Mouse (Mus musculus): ENCODE data around the gene Camta1. TPM values are rescaled to one million over a fixed set of nuclear protein-coding genes. Genes with fewer than 3 reads are reported as not detected.

Camta1 gene
- polyA plus RNA-seq, 1 experiment from 2014 or later, result 106 TPM

GRCm38 (mm10) chr4:150980153-150980552 is 881.5 kb downstream of the Camta1 start:
- Histone ChIP-seq H3K36me3 (ENCODE audit: control insufficient read depth, insufficient read depth, low read length) (no peaks in the 10 kb centered on the region), H3K27me3 (ENCODE audit: control insufficient read depth, insufficient read depth, low read length) (no peaks in the 10 kb centered on the region), H3K9me3 (ENCODE audit: control insufficient read depth, low read length) (no peaks in the 10 kb centered on the region), H3K4me1 (ENCODE audit: control insufficient read depth, insufficient read depth, low read length) (no peaks in the 10 kb centered on the region), H3K4me3 (ENCODE audit: low read depth, low read length) (no peak overlapping the region), H3K4me2 (ENCODE audit: low read depth, severe bottlenecking) (no peak overlapping the region), H3K9ac (ENCODE audit: low read length) (no peak overlapping the region), H3K27ac (replicated peaks; ENCODE audit: low read depth, low read length) (no peak overlapping the region)
- no peak for ATAC-seq (ENCODE audit: insufficient number of reproducible peaks, low FRiP score, low TSS enrichment, low read depth)
- 91% methylated on average over 5 of the region's 5 CpGs for WGBS
- DNase-seq (ENCODE audit: low spot score), result no peak

DNA sequence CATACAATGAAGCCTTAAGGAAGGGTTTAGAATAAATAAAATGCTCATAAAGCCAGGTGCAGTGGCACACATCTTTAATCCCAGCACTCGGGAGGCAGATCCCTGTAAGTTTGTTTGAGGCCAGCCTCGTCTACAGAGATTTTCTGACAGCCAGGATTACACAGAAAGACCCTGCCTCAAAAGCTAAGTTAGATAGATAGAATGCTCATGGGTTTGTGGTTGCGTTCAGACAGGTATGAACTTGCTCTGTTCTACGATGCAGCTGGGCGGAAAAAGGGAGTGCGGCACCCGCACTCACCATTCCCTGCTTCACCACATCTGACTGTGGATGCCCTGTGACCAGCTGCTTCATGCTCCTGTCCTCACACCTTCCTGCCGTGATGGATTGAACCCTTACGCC is 882.2 kb downstream of the Camta1 start:
- Histone ChIP-seq H3K9ac (ENCODE audit: low read length) (no peak overlapping the region), H3K9me3 (ENCODE audit: control insufficient read depth, low read length) (no peaks in the 10 kb centered on the region), H3K36me3 (ENCODE audit: control insufficient read depth, insufficient read depth, low read length) (no peaks in the 10 kb centered on the region), H3K4me1 (ENCODE audit: control insufficient read depth, insufficient read depth, low read length) (no peaks in the 10 kb centered on the region), H3K4me2 (ENCODE audit: low read depth, severe bottlenecking) (no peak overlapping the region), H3K27me3 (ENCODE audit: control insufficient read depth, insufficient read depth, low read length) (no peaks in the 10 kb centered on the region), H3K4me3 (ENCODE audit: low read depth, low read length) (no peak overlapping the region), H3K27ac (replicated peaks; ENCODE audit: low read depth, low read length) (no peak overlapping the region)
- 79% methylated on average over 9 of the region's 9 CpGs for WGBS
- DNase-seq (ENCODE audit: low spot score) (no peak), ATAC-seq (ENCODE audit: insufficient number of reproducible peaks, low FRiP score, low TSS enrichment, low read depth) (no peak)

- Histone ChIP-seq H3K9ac (ENCODE audit: low read length) (no peak overlapping the region), H3K9me3 (ENCODE audit: control insufficient read depth, low read length) (no peaks in the 10 kb centered on the region), H3K27me3 (ENCODE audit: control insufficient read depth, insufficient read depth, low read length) (no peaks in the 10 kb centered on the region), H3K27ac (replicated peaks; ENCODE audit: low read depth, low read length) (no peak overlapping the region), H3K4me1 (ENCODE audit: control insufficient read depth, insufficient read depth, low read length) (no peaks in the 10 kb centered on the region), H3K36me3 (ENCODE audit: control insufficient read depth, insufficient read depth, low read length) (no peaks in the 10 kb centered on the region), H3K4me3 (ENCODE audit: low read depth, low read length) (no peak overlapping the region), H3K4me2 (ENCODE audit: low read depth, severe bottlenecking) (no peak overlapping the region)
- DNase-seq (ENCODE audit: low spot score) (no peak), ATAC-seq (ENCODE audit: insufficient number of reproducible peaks, low FRiP score, low TSS enrichment, low read depth) (no peak)
- WGBS, result 90% methylated on average over 21 of the region's 21 CpGs
These were observed 883.3 kb downstream of the Camta1 start for GRCm38 (mm10) chr4:150978156-150978910.

GRCm38 (mm10) chr4:150975145-150975544 is 886.5 kb downstream of the Camta1 start:
- no peaks in the 10 kb centered on the region for H3K9me3 ChIP-seq (ENCODE audit: control insufficient read depth, low read length)
- H3K4me2 ChIP-seq (ENCODE audit: low read depth, severe bottlenecking), result no peak overlapping the region
- no peak overlapping the region for H3K27ac ChIP-seq (replicated peaks; ENCODE audit: low read depth, low read length)
- no peak overlapping the region for H3K4me3 ChIP-seq (ENCODE audit: low read depth, low read length)
- H3K36me3 ChIP-seq (ENCODE audit: control insufficient read depth, insufficient read depth, low read length), result no peaks in the 10 kb centered on the region
- no peaks in the 10 kb centered on the region for H3K27me3 ChIP-seq (ENCODE audit: control insufficient read depth, insufficient read depth, low read length)
- 38% methylated on average over 1 of the region's 1 CpGs for WGBS
- no peak for DNase-seq (ENCODE audit: low spot score)
- no peaks in the 10 kb centered on the region for H3K4me1 ChIP-seq (ENCODE audit: control insufficient read depth, insufficient read depth, low read length)
- no peak for ATAC-seq (ENCODE audit: insufficient number of reproducible peaks, low FRiP score, low TSS enrichment, low read depth)
- no peak overlapping the region for H3K9ac ChIP-seq (ENCODE audit: low read length)

GRCm38 (mm10) chr4:150973264-150973663 is 888.4 kb downstream of the Camta1 start:
- no peaks in the 10 kb centered on the region for H3K36me3 ChIP-seq (ENCODE audit: control insufficient read depth, insufficient read depth, low read length)
- H3K4me2 ChIP-seq (ENCODE audit: low read depth, severe bottlenecking), result no peak overlapping the region
- 84% methylated on average over 8 of the region's 8 CpGs for WGBS
- DNase-seq (ENCODE audit: low spot score) (no peak), ATAC-seq (ENCODE audit: insufficient number of reproducible peaks, low FRiP score, low TSS enrichment, low read depth) (no peak)
- H3K4me1 ChIP-seq (ENCODE audit: control insufficient read depth, insufficient read depth, low read length), result no peaks in the 10 kb centered on the region
- H3K27ac ChIP-seq (replicated peaks; ENCODE audit: low read depth, low read length), result no peak overlapping the region
- no peak overlapping the region for H3K9ac ChIP-seq (ENCODE audit: low read length)
- no peak overlapping the region for H3K4me3 ChIP-seq (ENCODE audit: low read depth, low read length)
- H3K27me3 ChIP-seq (ENCODE audit: control insufficient read depth, insufficient read depth, low read length), result no peaks in the 10 kb centered on the region
- H3K9me3 ChIP-seq (ENCODE audit: control insufficient read depth, low read length), result no peaks in the 10 kb centered on the region

- 86% methylated on average over 8 of the region's 8 CpGs for WGBS
- Histone ChIP-seq H3K27ac (replicated peaks; ENCODE audit: low read depth, low read length) (no peak overlapping the region), H3K4me1 (ENCODE audit: control insufficient read depth, insufficient read depth, low read length) (no peaks in the 10 kb centered on the region), H3K27me3 (ENCODE audit: control insufficient read depth, insufficient read depth, low read length) (no peaks in the 10 kb centered on the region), H3K4me2 (ENCODE audit: low read depth, severe bottlenecking) (no peak overlapping the region), H3K9ac (ENCODE audit: low read length) (no peak overlapping the region), H3K4me3 (ENCODE audit: low read depth, low read length) (no peak overlapping the region), H3K36me3 (ENCODE audit: control insufficient read depth, insufficient read depth, low read length) (no peaks in the 10 kb centered on the region), H3K9me3 (ENCODE audit: control insufficient read depth, low read length) (no peaks in the 10 kb centered on the region)
- DNase-seq (ENCODE audit: low spot score) (no peak), ATAC-seq (ENCODE audit: insufficient number of reproducible peaks, low FRiP score, low TSS enrichment, low read depth) (no peak)
These were observed 892.7 kb downstream of the Camta1 start for GRCm38 (mm10) chr4:150968956-150969355.

- Histone ChIP-seq H3K36me3 (ENCODE audit: control insufficient read depth, insufficient read depth, low read length) (no peaks in the 10 kb centered on the region), H3K27me3 (ENCODE audit: control insufficient read depth, insufficient read depth, low read length) (no peaks in the 10 kb centered on the region), H3K4me1 (ENCODE audit: control insufficient read depth, insufficient read depth, low read length) (no peaks in the 10 kb centered on the region), H3K4me3 (ENCODE audit: low read depth, low read length) (no peak overlapping the region), H3K4me2 (ENCODE audit: low read depth, severe bottlenecking) (no peak overlapping the region), H3K27ac (replicated peaks; ENCODE audit: low read depth, low read length) (no peak overlapping the region), H3K9ac (ENCODE audit: low read length) (no peak overlapping the region), H3K9me3 (ENCODE audit: control insufficient read depth, low read length) (no peaks in the 10 kb centered on the region)
- WGBS, result 20% methylated on average over 7 of the region's 7 CpGs
- ATAC-seq (ENCODE audit: insufficient number of reproducible peaks, low FRiP score, low TSS enrichment, low read depth), result no peak
- peak; percentile 78 for DNase-seq (ENCODE audit: low spot score)
These were observed 895.1 kb downstream of the Camta1 start for GRCm38 (mm10) chr4:150966556-150966955.

GRCm38 (mm10) chr4:150965555-150965951 is 896.1 kb downstream of the Camta1 start:
- H3K27ac ChIP-seq (replicated peaks; ENCODE audit: low read depth, low read length), result no peak overlapping the region
- H3K4me2 ChIP-seq (ENCODE audit: low read depth, severe bottlenecking), result no peak overlapping the region
- no peaks in the 10 kb centered on the region for H3K27me3 ChIP-seq (ENCODE audit: control insufficient read depth, insufficient read depth, low read length)
- 69% methylated on average over 11 of the region's 11 CpGs for WGBS
- H3K9ac ChIP-seq (ENCODE audit: low read length), result no peak overlapping the region
- H3K4me1 ChIP-seq (ENCODE audit: control insufficient read depth, insufficient read depth, low read length), result no peaks in the 10 kb centered on the region
- H3K9me3 ChIP-seq (ENCODE audit: control insufficient read depth, low read length), result no peaks in the 10 kb centered on the region
- ATAC-seq (ENCODE audit: insufficient number of reproducible peaks, low FRiP score, low TSS enrichment, low read depth), result no peak
- no peak overlapping the region for H3K4me3 ChIP-seq (ENCODE audit: low read depth, low read length)
- no peaks in the 10 kb centered on the region for H3K36me3 ChIP-seq (ENCODE audit: control insufficient read depth, insufficient read depth, low read length)
- DNase-seq (ENCODE audit: low spot score), result no peak

All from limb, embryonic 11.5 days (tissue).